1 mouse cellular context compared by ENCODE assay signal in the genomic region with DNA sequence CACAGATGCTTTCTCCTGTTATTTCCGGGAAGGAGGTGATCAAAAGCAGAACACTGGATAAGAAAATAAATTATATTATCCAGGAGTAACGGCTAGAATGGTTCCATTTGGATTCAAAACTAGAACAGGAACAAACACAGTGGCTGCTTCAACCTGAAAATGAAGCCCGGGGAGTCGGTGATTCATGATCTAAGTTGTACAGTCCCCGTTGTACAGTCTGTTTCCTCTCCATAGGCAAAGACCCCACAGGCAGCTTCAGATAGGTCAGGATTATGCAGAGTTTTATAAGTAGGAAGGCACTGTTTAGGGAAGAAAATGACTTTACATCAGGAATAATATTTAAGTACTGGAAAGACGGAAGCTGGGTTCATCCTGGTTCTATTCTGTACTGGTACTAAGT.
A peak's percentile ranks its signal among the peaks of the same experiment; 100 is the strongest.
TF ChIP-seq lines count a peak whose summit lies in the region.

No protein-coding gene starts in this region.

TF ChIP-seq in CH12.LX, 34 proteins besides CTCF, POLR2A, EP300 and RAD21 (continued from another document):
- TF ChIP-seq PAX5 (IDR thresholded peaks at IDR 0.05; ENCODE audit: low read length) (no peak), RCOR1 (conservative IDR thresholded peaks at IDR 0.05; ENCODE audit: low read depth, low read length) (0 out of 2 replicates have a peak, but pooled peaks have one; percentile 28), IRF4 (IDR thresholded peaks at IDR 0.05; ENCODE audit: low read depth, low read length) (peak; percentile 20; the same call in 1 of the 2 replicates), CHD2 (IDR thresholded peaks at IDR 0.05; ENCODE audit: low read length) (no peak)
